Mouse (Mus musculus) embryo, embryonic 9.5 days (tissue): Measurements from ENCODE around the gene Arl1.
"Not testable (repeated sequence)": the region's sequence is repeated elsewhere in the genome, so short reads cannot be mapped to it uniquely, and the experiment has no call there.

Source experiments
- DNase-seq: peaks from one replicate; pipeline ENCODE4 v3.0.0-alpha.2; 2017; ENCODE audit errors: extremely low spot score

Gene Arl1

DNA sequence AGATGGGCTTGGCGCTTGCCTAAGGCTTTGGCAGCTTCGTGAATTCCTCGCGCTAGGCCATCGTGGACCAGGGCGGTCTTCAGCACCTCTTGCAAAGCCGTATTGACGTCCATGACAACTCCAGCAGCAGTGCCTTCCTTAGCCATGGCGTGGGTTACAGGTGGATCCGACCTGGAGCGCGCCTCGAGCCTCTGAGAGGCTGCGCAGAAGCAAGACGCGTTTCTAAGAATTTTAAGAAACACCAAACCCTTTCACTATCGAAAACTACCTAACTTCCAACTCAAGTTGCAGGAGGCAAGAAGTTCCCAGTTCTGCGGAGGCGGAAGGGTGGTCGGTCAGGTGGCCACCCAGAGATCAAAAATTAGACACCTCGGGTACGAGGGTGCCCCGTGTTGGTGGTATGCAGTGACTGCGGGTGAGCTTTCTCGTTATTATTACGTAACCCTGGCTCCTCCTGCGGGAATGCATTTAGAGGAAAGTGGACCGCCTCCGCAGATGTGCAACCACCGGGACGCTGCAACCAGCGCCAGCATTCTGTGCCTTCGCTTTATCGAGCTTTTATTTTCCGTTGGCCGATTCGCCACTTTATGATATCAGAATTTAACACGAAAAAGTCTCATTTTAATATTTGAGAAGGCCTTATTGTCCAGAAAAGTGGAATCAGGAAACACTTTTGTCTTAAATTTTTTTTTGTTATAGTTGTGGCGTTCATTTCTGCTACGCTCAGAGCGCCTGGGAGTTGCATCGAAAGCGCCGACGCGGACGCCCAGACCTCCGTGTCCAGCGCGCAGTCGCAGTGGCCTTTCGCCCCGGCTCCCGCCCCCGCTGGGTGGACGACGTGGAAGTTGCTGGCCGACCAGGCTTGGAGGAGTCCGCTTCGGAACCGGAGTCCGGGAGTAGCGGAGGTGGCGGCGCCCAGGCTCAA, at the start of gene Arl1:
Arl1 (plus strand) TSS at position 288 of the 925 bp plus-strand sequence.
- DNase-seq = peak; percentile 93

DNA sequence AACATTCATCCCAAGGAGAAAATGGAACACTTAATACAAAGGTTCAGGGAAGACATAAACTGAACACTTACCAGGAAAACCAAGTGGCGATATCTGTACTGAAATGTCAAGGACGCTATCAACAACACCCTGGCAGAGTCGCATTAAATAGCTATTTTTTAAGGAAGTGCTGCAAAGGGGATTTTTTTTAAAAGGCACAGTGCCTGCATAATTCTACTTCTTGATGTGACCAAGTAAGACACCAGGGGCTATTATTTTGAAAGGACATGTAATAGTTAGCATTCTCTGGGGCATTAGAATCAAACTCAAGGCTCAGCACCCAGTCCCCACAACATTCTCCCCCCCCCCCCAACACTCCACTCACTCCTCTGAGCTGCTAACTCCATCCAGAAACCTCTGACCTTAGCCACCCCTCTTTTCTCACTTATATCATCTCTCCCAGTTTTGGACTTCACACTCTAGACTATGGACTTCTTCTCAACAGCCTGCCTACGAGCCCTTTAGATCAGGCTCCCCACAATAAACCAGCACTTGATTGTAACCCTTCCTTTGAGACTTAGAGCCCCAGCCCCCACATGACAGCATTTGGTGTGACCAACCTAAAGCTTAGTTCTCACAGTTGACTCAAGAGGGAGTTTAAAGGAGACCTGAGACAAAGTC, 47.6 kb upstream of the Arl1 start:
- no peak for DNase-seq

DNA sequence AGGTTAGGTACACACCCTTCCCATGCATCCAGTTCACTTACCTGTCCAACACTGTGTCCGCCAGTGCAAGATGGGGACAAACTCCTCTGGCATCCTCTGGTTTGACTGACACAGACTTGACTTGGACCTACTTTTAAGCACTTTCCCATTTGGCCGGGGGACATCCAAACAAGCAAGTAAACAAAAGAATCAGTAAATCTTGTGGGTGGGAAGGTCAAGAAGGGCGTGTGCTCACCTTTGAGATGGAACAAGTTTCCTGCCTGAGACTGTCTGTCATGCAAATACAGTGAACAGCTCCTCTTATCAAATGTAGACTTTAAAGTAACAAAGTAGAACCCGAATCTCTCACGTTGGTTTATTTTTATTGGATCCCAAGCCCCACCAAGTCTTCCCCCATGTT, 45.7 kb upstream of the Arl1 start, which contains the start of gene Spic:
Spic (minus strand) TSS at position 91 of the 400 bp plus-strand sequence.
- DNase-seq = no peak

DNA sequence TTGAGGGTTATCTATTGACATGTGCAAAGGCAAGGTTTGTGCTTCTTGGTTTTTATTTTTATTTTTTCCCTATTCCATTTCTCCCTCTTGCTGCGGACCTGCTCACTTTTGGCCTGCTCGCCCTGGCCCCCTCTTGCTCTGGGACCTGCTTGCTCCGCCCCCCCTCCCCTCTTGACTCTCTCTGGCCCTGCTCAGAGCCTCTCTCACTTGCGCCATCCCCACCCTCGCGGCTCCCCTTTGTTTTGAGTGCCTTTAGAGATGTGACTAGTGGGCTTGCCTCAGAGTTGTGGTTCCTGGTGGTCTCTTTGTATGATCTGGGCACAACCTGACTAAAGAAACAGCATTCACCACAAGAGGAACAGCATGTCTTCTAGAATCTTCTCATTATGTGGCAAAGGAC, 29.7 kb upstream of the Arl1 start:
- no peak for DNase-seq

DNA sequence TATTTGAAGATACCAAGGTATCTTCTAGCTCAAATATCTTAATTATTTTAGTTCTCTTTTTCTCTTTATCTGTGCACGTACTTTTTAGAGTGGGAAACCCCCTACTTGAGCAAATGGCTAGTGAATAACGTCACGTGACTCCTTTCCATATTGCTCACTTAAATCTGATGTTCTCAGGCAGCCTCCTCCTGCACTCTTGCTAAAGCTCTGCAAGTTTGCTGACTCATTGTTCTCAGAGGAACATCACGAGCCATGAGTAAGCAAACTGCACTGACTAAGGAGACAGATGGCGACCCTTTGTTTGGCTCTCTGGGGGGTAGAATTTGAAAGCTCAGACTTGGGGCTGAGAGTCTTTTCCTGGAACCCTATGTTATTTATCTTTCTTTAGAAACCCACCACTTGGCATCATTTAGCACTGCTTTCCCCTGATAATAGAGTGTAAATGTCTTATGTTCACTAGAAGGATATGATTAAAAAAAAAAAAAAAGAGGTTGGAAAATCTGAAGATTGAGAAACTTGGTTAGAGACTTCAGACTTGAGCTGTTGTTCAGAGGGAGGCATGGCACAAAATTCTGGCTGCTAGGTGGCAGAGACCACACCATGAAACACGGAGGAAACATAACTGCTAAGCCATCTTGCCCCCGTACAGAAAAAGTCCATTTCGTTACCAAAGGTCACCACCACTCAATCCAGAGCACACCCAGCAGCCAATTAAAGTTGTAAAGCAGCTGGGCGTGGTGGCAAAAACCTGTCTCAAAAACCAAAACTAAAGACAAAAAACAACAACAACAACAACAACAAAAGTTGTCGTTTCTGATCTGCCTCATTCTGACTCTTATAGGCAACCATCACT, 21.8 kb upstream of the Arl1 start:
- no peak for DNase-seq

DNA sequence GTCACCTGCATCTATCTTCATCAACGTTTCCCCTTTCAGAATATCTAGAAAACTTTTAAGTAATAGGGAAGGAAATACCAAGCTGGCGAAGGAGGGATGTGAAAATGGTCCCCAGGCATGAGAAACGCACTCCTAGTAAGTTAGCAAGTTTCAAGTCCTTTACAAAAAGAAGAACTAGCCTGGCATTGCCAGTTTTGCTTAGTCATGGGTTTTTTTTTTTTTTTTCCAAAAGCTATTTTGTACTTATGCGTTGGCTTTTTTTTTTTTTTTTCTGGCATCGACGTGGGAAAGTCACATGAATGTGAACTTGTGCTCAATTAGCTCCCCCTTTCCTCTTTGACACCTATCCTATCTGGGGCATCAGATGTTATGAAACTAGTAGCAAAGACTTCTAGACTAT, 18.3 kb upstream of the Arl1 start:
- no peak for DNase-seq

DNA sequence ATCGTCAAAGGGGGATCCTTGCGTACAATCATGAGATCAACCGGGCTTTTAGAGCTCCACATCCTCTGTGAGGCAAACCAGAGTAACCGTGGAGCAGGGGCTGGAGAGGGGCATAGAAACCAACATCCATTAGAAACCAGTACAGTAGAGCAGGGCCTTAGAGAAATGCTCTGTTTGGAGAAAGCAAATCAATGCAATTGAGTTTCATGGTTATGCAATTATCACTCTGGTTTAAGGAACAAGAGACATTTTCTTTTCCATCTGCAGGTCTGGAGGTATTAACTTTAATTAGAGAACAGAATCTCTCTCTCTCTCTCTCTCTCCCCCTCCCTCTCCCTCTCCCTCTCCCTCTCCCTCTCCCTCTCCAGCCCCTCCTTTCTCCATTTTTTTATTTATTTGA, 15.9 kb upstream of the Arl1 start:
- DNase-seq = no peak

DNA sequence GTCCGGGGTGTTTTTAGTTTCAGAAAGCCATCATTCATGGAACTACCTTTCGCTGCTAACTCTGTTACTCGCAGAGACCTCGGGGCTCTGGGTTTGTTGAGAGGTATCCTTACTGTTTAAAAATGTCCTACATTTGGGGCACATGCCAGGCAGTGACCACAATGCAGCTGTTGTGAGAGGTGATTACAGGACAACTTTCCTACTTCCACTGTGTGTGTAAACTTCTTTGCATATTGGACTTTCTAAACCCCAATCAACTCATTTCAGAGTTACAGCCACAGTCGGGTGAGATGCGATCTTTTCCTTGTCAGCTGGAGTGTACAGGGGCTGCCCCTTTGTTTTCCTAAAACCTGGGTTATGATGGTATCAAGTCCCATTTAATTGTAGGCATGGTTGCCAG, 15.0 kb upstream of the Arl1 start:
- no peak for DNase-seq

DNA sequence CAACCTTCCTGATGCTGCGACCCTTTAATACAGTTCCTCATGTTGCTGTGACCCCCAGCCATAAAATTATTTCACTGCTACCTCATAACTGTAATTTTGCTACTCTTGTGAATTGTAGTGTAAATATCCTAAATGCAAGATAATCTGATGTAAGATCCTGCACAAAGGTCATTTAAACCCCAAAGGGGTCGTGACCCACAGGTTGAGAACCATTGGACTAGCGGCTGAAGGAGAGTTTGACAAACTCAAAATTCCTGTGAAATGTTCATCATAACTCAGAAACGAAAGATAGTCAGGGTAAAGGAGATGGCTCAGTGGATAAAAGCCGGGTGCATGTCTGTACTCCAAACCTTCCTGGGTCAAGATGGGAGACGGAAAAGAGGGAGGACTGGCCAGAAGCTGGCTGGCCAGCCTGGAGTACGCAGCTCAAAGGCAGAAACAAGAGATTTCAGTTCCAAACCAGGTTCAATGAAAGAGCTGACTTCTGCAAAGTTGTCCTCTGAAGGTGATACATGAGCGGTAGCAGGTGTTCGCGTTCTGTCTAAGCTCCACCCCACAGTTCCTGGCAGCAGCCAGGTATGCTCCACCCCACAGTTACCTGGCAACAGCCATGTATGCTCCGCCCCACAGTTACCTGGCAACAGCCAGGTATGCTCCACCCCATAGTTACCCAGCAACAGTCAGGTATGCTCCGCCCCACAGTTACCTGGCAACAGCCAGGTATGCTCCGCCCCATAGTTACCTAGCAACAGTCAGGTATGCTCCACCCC, 13.5 kb upstream of the Arl1 start:
- no peak for DNase-seq

DNA sequence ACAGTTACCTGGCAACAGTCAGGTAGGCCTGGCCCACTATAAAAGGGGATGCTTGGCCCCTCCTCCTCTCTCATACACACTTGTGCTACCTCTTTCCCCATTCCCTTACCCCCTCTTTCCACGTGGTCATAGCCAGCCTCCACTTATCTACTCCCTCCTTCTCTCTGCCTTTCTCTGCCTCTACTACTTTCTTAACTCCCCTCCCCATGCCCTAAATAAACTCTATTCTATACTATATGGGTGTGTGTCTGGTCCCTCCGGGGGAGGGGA, 13.0 kb upstream of the Arl1 start:
- DNase-seq = no peak

DNA sequence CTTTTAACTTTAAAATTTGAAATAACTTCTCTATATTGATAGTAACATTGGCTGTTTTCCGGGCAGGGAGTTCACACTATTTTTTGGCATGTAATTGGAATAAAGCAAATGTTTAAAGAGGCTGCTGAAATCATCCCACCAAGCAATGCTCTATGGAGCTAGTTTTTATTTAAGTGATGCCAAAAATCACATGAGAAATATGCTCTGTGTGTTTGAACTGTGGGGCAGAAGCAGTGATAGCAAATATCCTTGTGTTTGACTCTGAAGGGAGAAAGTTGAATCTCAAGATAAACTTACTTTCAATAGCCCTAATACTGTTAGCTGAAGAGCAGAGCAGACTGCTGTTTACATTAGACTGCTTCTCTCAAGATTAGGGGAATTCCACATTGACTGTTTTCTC, 11.0 kb upstream of the Arl1 start:
- DNase-seq = no peak

DNA sequence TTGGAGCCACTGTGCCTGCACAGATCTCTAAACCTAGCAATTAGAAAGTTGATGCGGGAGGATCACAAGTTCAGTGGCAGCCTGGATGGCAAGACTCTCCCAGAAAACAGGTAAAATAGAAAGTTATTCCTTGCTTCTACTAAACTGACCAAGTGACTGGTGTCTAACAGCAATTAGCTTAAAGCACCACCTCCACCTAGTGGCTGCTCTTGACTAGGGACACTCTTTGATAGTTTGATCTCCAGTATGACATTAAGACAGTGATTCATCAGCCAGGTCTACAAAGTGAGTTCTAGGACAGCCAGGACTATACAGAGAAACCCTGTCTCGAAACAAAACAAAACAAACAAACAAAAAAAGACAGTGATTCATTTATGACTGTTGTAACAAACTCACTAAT, 5.3 kb upstream of the Arl1 start:
- no peak for DNase-seq

DNA sequence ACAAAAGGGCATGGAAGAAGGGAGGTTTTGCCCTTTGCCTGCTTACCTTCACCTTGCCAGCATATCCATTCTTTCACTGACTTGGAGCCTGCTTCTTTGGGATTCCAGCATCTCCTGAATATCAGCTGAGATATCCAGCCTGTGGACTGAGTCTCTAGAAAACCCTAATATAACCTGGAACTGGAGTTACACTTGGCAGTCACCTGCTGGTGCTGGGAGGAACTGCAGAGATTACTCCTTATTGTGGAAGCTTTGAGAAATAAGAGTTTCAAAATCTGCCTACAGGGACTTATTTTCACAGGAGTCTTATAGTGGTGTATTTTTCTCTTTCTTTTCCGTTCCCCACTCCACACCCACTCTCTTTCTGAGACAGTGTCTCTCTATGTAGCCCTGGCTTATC, 3.5 kb upstream of the Arl1 start:
- peak; percentile 11 for DNase-seq

DNA sequence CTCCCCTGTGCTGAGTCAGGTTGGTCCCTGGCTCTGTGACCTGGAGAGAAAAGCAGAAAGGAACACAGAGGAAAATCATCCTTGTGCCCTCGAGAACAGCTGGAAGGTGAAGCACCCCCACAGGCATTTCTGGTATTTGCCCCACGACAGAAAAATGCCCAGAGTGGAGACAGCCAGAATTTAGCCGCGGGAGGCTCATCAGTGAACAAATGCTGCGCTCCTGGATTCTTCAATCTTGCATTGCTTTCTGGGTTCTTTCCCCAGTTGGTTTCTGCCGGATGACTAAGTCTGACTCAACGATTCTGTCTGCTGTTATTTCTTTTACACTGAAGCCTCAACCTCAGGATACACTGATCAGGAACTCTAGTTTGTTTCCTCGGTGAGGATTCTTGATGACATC, 2.5 kb upstream of the Arl1 start:
- DNase-seq = no peak

DNA sequence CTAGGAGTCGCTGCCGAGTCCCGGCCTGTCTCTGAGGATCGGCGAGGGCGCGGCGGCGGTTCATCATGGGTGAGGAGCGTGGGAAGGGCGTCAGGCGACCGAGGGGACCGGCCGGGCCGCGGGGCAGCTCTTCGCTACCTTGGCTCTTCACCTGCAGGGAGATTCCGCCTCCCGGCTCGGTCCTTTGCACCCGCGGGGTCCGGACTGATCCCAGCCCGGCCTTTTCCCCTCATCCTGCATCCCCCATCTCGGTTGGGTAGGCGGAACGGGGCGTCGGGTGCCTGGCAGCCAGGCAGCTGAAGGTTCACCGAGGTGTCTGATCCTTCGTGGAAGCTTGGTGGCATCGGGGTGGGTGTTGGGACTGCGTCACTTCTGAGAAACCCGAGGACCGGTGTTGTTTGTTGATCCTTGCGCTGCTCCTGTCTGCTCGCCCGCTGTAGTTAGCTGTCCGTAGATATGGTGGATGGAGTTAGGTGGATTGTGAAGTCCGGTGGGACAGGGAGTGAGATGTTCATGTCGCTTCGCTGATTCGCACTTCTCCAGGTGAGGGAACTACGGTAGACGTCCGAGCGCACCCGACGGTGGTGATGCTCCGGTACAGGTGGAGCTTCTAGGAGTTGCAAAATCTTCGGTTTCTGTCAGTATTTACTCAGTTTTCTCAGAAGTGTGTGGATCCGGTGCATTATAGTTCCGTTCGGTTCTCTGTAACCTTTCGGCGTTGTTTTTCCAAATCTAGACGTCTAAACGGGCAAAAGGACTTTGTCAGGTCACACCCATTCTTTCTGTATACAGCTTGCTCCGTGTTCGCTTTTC, 1.0 kb downstream of the Arl1 start:
- no peak for DNase-seq

DNA sequence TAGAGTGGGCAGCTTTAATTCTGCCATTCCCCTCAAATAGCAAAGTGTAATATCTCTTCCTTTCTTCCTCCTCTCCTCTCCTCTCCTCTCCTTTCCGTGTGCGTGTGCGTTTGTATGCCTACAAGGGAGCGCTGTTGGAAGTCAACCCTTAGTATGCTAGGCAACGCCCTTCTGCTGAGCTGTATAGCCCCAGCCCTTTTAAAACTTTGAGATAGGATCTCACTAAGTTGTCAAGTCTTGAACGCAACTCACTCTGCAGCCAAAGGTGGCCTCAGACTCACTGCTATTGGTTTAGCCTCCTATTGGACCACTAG, 1.6 kb downstream of the Arl1 start:
- no peak for DNase-seq

DNA sequence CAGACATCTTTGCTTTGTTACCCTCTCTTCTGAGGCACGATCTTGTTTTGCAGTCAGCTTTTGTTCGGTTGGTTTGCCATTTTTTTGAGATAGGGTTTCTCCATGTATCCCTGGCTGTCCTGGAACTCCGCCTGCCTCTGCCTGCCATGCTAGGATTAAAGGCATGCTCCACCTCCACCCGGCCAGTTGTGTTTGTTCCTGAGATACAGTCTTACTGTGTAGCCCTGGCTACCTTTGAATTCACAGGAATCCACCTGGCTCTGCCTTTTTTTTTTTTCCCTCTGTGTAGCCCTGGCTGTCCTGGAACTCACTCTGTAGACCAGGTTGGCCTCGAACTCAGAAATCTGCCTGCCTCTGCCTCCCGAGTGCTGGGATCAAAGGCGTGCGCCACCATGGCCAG, 8.4 kb downstream of the Arl1 start:
- not testable (repeated sequence) for DNase-seq

DNA sequence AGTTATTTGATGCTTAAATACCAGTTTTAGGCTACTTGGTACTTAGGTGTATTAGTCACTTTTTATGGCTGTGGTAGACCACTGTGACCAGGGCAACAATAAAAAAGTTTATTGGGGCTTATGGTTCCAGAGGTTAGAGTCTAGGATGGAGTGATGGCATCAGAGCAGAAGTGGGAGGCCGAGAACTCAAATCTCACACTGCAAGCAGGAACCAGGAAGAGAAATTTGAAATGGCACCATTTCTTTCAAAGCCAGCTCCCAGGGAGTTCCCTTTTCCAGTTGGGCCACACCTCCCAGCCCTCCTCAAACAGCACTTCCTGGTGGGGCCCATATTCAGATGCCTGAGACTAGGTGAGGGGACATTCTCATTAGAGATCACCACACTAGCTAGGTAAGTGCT, 9.2 kb downstream of the Arl1 start:
- no peak for DNase-seq

DNA sequence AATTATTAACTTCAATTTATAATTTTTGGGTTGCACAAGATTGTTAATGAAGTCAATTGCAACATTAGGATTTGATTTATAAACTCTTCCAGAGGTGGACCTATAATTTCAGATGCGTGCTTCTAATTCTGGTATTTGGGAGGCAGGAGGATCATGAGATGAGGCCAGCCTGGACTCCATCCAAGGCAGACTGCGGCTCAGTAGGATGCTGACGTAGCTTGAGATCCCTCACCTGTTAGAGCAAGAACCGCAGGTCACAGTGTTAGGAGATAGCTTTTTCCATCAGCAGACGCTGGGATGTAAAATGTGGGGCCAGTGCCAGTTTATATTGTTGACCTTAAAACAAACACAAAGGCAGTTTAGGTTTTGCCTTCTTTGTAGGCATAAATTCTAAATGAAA, 10.1 kb downstream of the Arl1 start:
- DNase-seq = no peak

DNA sequence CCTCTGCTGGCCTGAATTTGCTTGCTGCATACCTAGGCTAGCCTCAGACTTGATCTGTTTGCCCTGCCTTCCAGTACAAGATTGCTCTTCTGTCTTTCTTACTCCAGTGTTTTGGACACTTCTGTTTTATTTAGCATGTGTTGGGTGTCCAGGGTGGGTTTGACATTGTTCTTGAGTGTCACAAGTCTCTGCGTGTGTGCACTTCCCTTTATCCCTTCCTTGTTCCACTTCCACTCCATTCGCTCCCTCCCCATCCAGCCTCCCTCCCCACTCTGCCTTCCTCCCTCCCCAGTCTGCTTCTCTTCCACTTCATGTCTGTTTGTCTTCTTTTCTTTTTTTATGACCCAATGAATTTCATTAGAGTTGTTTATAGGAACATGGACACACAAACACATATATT, 10.8 kb downstream of the Arl1 start:
- no peak for DNase-seq

DNA sequence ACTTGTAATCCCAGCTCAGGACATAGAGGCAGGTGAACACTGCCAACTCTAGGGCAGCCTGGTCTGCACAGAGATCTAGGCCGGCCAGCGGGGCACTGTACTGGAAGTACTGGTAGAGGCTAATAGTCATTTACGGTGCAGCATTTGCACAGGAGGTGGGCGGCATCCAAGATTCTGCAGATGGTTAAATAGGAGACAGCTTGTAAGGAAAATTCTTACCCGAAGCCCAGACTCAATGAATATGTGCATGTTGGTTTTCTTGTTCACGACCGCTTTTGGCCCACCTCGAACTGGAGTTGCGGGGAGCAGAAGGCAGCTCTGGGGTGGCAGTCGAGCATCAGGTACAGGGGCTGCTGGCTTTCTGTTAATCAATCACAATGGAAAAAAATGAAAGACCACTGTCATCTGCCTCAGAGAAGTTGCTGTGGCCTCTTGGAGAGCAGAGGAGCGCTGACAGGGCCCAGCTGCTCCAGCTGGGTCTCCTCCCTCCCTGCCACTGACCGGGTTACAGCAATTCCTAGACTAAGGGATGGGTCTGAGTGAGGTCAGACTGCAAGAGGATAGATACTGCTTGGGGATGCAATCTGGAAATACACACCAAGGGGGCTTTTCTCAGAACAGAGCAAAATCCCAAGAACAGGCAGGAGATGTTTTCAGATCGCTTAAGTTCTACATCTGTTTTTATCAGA, 31.0 kb downstream of the Arl1 start:
- no peak for DNase-seq
